ENCODE assay signal across 11 mouse cellular contexts in the genomic region with DNA sequence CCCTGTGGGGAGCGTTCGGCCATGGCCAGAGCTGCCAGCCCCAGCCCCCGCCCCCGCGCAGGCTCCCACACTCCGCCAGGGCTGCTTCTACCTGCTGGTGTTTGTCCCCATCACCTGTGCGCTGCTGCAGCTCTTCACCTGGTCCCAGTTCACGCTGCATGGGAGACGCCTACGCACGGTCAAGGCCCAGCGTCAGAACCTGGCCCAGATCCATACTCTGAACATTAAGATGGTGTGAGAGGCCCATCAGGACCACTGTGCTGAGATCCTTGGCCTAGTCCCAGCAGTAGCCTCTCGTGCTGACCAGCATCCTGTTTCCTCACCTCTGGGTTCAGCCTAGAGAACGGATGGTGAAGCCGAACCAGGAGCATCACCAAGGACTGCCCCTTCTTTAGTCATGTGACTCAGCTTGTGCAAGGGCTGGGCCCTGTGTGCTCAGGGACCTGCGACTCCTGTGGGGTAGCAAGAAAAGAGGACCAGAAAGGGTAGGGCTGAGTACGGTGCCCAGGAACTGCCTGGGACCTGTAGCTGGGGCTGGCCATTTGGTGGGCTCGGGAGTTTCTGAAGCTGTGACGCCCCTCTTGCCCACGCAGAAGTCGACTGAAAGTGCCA. TPM values are rescaled to one million over a fixed set of nuclear protein-coding genes. Genes with fewer than 3 reads are reported as not detected.
DNase-seq lines count a peak whose midpoint lies in the region; ATAC-seq lines count a peak whose summit lies in the region.
"Had no signal": no experiment of that assay in that cellular context is flagged by ENCODE, and none has a peak within 500 bp of the region (broad histone marks: within the 10 kb centered on the region; RNA-seq: fewer than 3 reads in every experiment).

No protein-coding gene starts in this region.

- H3K36me3 ChIP-seq in heart, embryonic 14.5 days (ENCODE audit: control insufficient read depth, insufficient read depth, low read length): peaks cover 35% of the 10 kb centered on the region
- peaks cover 35% of the 10 kb centered on the region for H3K36me3 ChIP-seq in embryonic facial prominence, embryonic 14.5 days (ENCODE audit: control insufficient read depth, insufficient read depth, low read length)
- H3K36me3 ChIP-seq in liver, embryonic 12.5 days: peaks cover 79% of the 10 kb centered on the region

- 52% methylated on average over 21 of the region's 21 CpGs for WGBS in heart, embryonic 14.5 days
- 46% methylated on average over 18 of the region's 21 CpGs for WGBS in embryonic facial prominence, embryonic 14.5 days
- 77% methylated on average over 21 of the region's 21 CpGs for WGBS in liver, embryonic 12.5 days (ENCODE audit: insufficient replicate concordance)

- ATAC-seq in heart, embryonic 14.5 days (ENCODE audit: insufficient number of reproducible peaks, insufficient read depth, low FRiP score, low read depth): 0 out of 2 replicates have a peak, but pooled peaks have one; percentile 24
- ATAC-seq in embryonic facial prominence, embryonic 14.5 days (ENCODE audit: low read depth): 0 out of 2 replicates have a peak, but pooled peaks have one; percentile 16
- ATAC-seq in liver, embryonic 12.5 days: peak; percentile 40; the same call in 1 of the 2 replicates

- DNase-seq in heart, adult 8-10 months (ENCODE audit: low spot score): no peak
- peak; percentile 42 for DNase-seq in 416B (ENCODE audit: low read depth)
- no peak for DNase-seq in embryonic facial prominence, embryonic 14.5 days (ENCODE audit: low spot score)
- no peak for DNase-seq in spleen, postnatal 10 days (ENCODE audit: low spot score in 2 of 2)
- DNase-seq in natural killer cell, adult 2 months (ENCODE audit: low spot score in 2 of 2): no peak
- DNase-seq in urinary bladder, postnatal 25 days (ENCODE audit: low spot score): no peak
- DNase-seq: kidney, adult 9 months; right cerebral cortex, postnatal 25 days had no signal

- H3K4me3 ChIP-seq in heart, embryonic 14.5 days (ENCODE audit: control insufficient read depth in 1 of 2, insufficient read depth in 1 of 2, low read depth in 1 of 2, low read length in 2 of 2): no peak overlapping the region
- no peak overlapping the region for H3K4me3 ChIP-seq in embryonic facial prominence, embryonic 14.5 days (ENCODE audit: low read depth, low read length)
- H3K4me3 ChIP-seq in liver, embryonic 12.5 days: no peak overlapping the region

- no peak overlapping the region for H3K27ac ChIP-seq in heart, embryonic 14.5 days (replicated peaks in 1 of 2; ENCODE audit: control insufficient read depth in 1 of 2, insufficient read depth in 1 of 2, low read depth in 2 of 2, low read length in 2 of 2)
- H3K27ac ChIP-seq in embryonic facial prominence, embryonic 14.5 days (replicated peaks; ENCODE audit: low read depth, low read length): no peak overlapping the region
- H3K27ac ChIP-seq in liver, embryonic 12.5 days: peak overlapping the region; percentile 12; the same call in 1 of the 2 replicates

- no peaks in the 10 kb centered on the region for H3K4me1 ChIP-seq in heart, embryonic 14.5 days (ENCODE audit: control insufficient read depth in 2 of 2, insufficient read depth in 2 of 2, low read length in 2 of 2)
- H3K4me1 ChIP-seq in embryonic facial prominence, embryonic 14.5 days (ENCODE audit: control insufficient read depth, insufficient read depth, low read length): no peaks in the 10 kb centered on the region
- H3K4me1 ChIP-seq in liver, embryonic 12.5 days: peaks cover 12% of the 10 kb centered on the region

- no peak overlapping the region for H3K9ac ChIP-seq in heart, embryonic 14.5 days (ENCODE audit: low read length)
- no peak overlapping the region for H3K9ac ChIP-seq in embryonic facial prominence, embryonic 14.5 days (ENCODE audit: low read depth, low read length)
- H3K9ac ChIP-seq in liver, embryonic 12.5 days: no peak overlapping the region

- H3K4me2 ChIP-seq in heart, embryonic 14.5 days (ENCODE audit: low read length): no peak overlapping the region
- H3K4me2 ChIP-seq in embryonic facial prominence, embryonic 14.5 days (ENCODE audit: low read depth, low read length): no peak overlapping the region
- H3K4me2 ChIP-seq in liver, embryonic 12.5 days: no peak overlapping the region

- no peaks in the 10 kb centered on the region for H3K27me3 ChIP-seq in heart, embryonic 14.5 days (ENCODE audit: control insufficient read depth, insufficient read depth, low read length)
- H3K27me3 ChIP-seq in embryonic facial prominence, embryonic 14.5 days (replicated peaks; ENCODE audit: control insufficient read depth, insufficient read depth, low read length): no peaks in the 10 kb centered on the region
- H3K27me3 ChIP-seq in liver, embryonic 12.5 days (replicated peaks): no peaks in the 10 kb centered on the region
- H3K27me3 ChIP-seq: CH12.LX had no signal

- H3K9me3 ChIP-seq in heart, embryonic 14.5 days (ENCODE audit: control insufficient read depth, low read length): no peaks in the 10 kb centered on the region
- no peaks in the 10 kb centered on the region for H3K9me3 ChIP-seq in embryonic facial prominence, embryonic 14.5 days (ENCODE audit: control insufficient read depth, low read length)
- H3K9me3 ChIP-seq in liver, embryonic 12.5 days (replicated peaks): no peaks in the 10 kb centered on the region

RNA-seq across cellular contexts. Expression of a gene that starts 21.0 kb away (rescaled TPM):
- 117 and 126 TPM in 2 replicates for polyA plus RNA-seq in heart, embryonic 14.5 days (2014; fragmentation: Nextera tagmentation; extraction: Ambion mirVana)
- 10 to 100 TPM; 86.7 to 93.0 (median 89.0) TPM for total RNA-seq in heart, adult 8-10 months (2022)
- 137 and 156 TPM in 2 replicates for polyA plus RNA-seq in embryonic facial prominence, embryonic 14.5 days (2014; fragmentation: Nextera tagmentation; extraction: Ambion mirVana)
- 71.5 and 72.9 TPM in 2 replicates for polyA plus RNA-seq in liver, embryonic 12.5 days (2016; fragmentation: Nextera tagmentation; extraction: Ambion mirVana)

RNA-seq across cellular contexts. Expression of a gene that starts 22.1 kb away (rescaled TPM):
- 18.3 and 18.8 TPM in 2 replicates for polyA plus RNA-seq in heart, embryonic 14.5 days (2014; fragmentation: Nextera tagmentation; extraction: Ambion mirVana)
- total RNA-seq in heart, adult 8-10 months (2022): 10 to 100 TPM; 11.7 to 13.0 (median 12.1) TPM
- 34.3 and 39.8 TPM in 2 replicates for polyA plus RNA-seq in embryonic facial prominence, embryonic 14.5 days (2014; fragmentation: Nextera tagmentation; extraction: Ambion mirVana)
- 12.4 TPM in 2 replicates for polyA plus RNA-seq in liver, embryonic 12.5 days (2016; fragmentation: Nextera tagmentation; extraction: Ambion mirVana)

RNA-seq across cellular contexts. Expression of a gene that starts 24.5 kb away (rescaled TPM):
- polyA plus RNA-seq in heart, embryonic 14.5 days (2014; fragmentation: Nextera tagmentation; extraction: Ambion mirVana): 0.62 and 1.8 TPM in 2 replicates
- under 1 TPM; 0.44 to 0.66 (median 0.48) TPM for total RNA-seq in heart, adult 8-10 months (2022)
- 1.8 and 3.6 TPM in 2 replicates for polyA plus RNA-seq in embryonic facial prominence, embryonic 14.5 days (2014; fragmentation: Nextera tagmentation; extraction: Ambion mirVana)
- polyA plus RNA-seq in liver, embryonic 12.5 days (2016; fragmentation: Nextera tagmentation; extraction: Ambion mirVana): 0.37 and 0.41 TPM in 2 replicates

RNA-seq across cellular contexts. Expression of a gene that starts 33.7 kb away (rescaled TPM):
- polyA plus RNA-seq in heart, embryonic 14.5 days (2014; fragmentation: Nextera tagmentation; extraction: Ambion mirVana): 4.4 and 6.4 TPM in 2 replicates
- 1 to 10 TPM; 3.7 to 4.5 (median 3.8) TPM for total RNA-seq in heart, adult 8-10 months (2022)
- polyA plus RNA-seq in embryonic facial prominence, embryonic 14.5 days (2014; fragmentation: Nextera tagmentation; extraction: Ambion mirVana): 3.7 and 4.6 TPM in 2 replicates
- 13.2 and 14.5 TPM in 2 replicates for polyA plus RNA-seq in liver, embryonic 12.5 days (2016; fragmentation: Nextera tagmentation; extraction: Ambion mirVana)

RNA-seq across cellular contexts. Expression of a gene that starts 36.1 kb away (rescaled TPM):
- polyA plus RNA-seq in heart, embryonic 14.5 days (2014; fragmentation: Nextera tagmentation; extraction: Ambion mirVana): 125 and 128 TPM in 2 replicates
- total RNA-seq in heart, adult 8-10 months (2022): 10 to 100 TPM; 76.5 to 91.0 (median 83.5) TPM
- 174 and 184 TPM in 2 replicates for polyA plus RNA-seq in embryonic facial prominence, embryonic 14.5 days (2014; fragmentation: Nextera tagmentation; extraction: Ambion mirVana)
- 97.6 and 99.1 TPM in 2 replicates for polyA plus RNA-seq in liver, embryonic 12.5 days (2016; fragmentation: Nextera tagmentation; extraction: Ambion mirVana)
